Mouse (Mus musculus) intestine, postnatal 0 days (tissue): ENCODE results near the gene Slc15a3. TPM values are rescaled to one million over a fixed set of nuclear protein-coding genes. Genes with fewer than 3 reads are reported as not detected.

Experiments
- ATAC-seq: fragments of 200-750 bp; cut with Nextera tagmentation; 2 replicates; pipeline ENCODE4 v1.8.0; 2017; ENCODE audit warnings: mild to moderate bottlenecking, moderate TSS enrichment, moderate library complexity
- H3K27ac ChIP-seq: fragments of 300-500 bp; sonication (generic); 2 replicates; pipeline ENCODE4 v1.5.1; 2014; ENCODE audit warnings: mild to moderate bottlenecking, low read depth, low read length, moderate library complexity
- H3K27me3 ChIP-seq: fragments of 300-500 bp; sonication (generic); replicated peaks from 2 replicates; pipeline ENCODE4 v1.6.1; 2014; ENCODE audit warnings: low read length, mixed read lengths; ENCODE audit not compliant: control insufficient read depth, insufficient read depth
- H3K36me3 ChIP-seq: fragments of 300-500 bp; sonication (generic); 2 replicates; pipeline ENCODE4 v1.6.1; 2014; ENCODE audit warnings: mild to moderate bottlenecking, moderate library complexity; ENCODE audit not compliant: control insufficient read depth, insufficient read depth
- H3K4me1 ChIP-seq: fragments of 300-500 bp; sonication (generic); replicated peaks from 2 replicates; pipeline ENCODE4 v1.6.1; 2014; ENCODE audit warnings: antibody characterized with exemption, low read length, mixed read lengths; ENCODE audit not compliant: control insufficient read depth, insufficient read depth
- H3K4me2 ChIP-seq: fragments of 300-500 bp; sonication (generic); replicated peaks from 2 replicates; pipeline ENCODE4 v1.6.1; 2014; ENCODE audit warnings: low read depth, mild to moderate bottlenecking, moderate library complexity
- H3K4me3 ChIP-seq: fragments of 300-500 bp; sonication (generic); 2 replicates; pipeline ENCODE4 v1.5.1; 2014; ENCODE audit warnings: low read depth, low read length
- H3K9ac ChIP-seq: fragments of 300-500 bp; sonication (generic); 2 replicates; pipeline ENCODE4 v1.6.1; 2014; ENCODE audit warnings: mild to moderate bottlenecking, low read depth, low read length
- H3K9me3 ChIP-seq: fragments of 300-500 bp; sonication (generic); 2 replicates; pipeline ENCODE4 v1.6.1; 2016; ENCODE audit warnings: mixed run types; ENCODE audit not compliant: control insufficient read depth
- CTCF ChIP-seq: sonication (generic); IDR thresholded peaks from 2 replicates; pipeline ENCODE4 v1.5.1; 2016; ENCODE audit warnings: low read depth, mild to moderate bottlenecking, control low read depth, antibody characterized with exemption, moderate library complexity
- WGBS: fragments of 180-500 bp; shearing (Covaris S2); extraction: QIAGEN DNeasy Blood & Tissue Kit; methylation state at CpG from one replicate; pipeline ENCODE4 v1.1.7; 2014; 5-methylcytosine and 5-hydroxymethylcytosine counted together
- polyA plus RNA-seq: library from polyadenylated mRNA; unstranded; fragments of >200 nt; fragmentation: Nextera tagmentation; extraction: Ambion mirVana; gene quantifications from 2 replicates; pipeline ENCODE4 v1.2.1, GENCODE M21; 2015

Gene Slc15a3
- polyA plus RNA-seq, 1 experiment from 2014 or later: 0.93 TPM

GRCm38 (mm10) chr19:10809428-10810175 is 29.9 kb upstream of the Slc15a3 start:
- 76% methylated on average over 11 of the region's 11 CpGs for WGBS
- H3K4me3 ChIP-seq: no peak overlapping the region
- H3K4me2 ChIP-seq: no peak overlapping the region
- H3K4me1 ChIP-seq: no peaks in the 10 kb centered on the region
- H3K36me3 ChIP-seq: no peaks in the 10 kb centered on the region
- TF ChIP-seq CTCF: no peak
- no peaks in the 10 kb centered on the region for H3K9me3 ChIP-seq
- ATAC-seq: no peak
- no peak overlapping the region for H3K9ac ChIP-seq
- H3K27ac ChIP-seq: no peak overlapping the region
- H3K27me3 ChIP-seq: no peaks in the 10 kb centered on the region

DNA sequence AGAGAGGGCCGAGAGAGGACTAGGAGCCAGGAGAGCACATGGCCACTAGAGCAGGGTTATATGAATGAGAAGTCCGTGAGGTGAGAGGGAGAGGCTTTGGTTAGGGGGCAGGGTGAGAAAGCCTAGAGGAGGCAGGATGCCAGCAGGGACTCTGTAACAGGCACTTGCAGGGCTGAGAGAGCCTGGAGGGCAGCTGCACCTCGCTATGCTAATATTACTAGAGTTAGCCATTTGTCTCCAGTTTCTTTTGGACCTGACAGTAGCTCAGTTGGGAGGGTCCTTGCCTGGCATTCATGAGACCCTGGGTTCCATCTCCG is 29.4 kb upstream of the Slc15a3 start:
- H3K9ac ChIP-seq: no peak overlapping the region
- no peak for TF ChIP-seq CTCF
- 73% methylated on average over 4 of the region's 4 CpGs for WGBS
- no peak overlapping the region for H3K4me2 ChIP-seq
- H3K4me3 ChIP-seq: no peak overlapping the region
- no peak for ATAC-seq
- H3K27ac ChIP-seq: no peak overlapping the region
- no peaks in the 10 kb centered on the region for H3K9me3 ChIP-seq
- no peaks in the 10 kb centered on the region for H3K36me3 ChIP-seq
- no peaks in the 10 kb centered on the region for H3K27me3 ChIP-seq
- H3K4me1 ChIP-seq: no peaks in the 10 kb centered on the region

DNA sequence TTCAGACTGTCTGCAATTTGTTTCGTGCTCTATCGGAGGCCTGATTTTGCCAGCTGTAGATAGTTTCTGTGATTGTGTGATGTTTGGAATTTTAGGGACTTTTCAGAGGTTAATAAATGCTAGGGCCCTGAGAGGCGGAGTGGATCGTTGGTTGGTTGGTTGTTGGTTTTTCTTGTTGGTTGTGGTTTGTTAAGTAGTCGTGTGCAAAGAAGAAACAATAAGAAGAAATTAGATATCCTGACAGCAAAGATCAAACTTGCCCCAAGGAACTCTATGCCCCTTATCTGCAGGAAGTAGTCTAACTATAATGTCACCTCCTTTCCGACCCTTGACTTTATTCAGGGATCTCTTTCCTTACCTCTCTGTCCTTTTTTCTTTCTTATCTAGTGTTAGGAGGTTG is 28.1 kb upstream of the Slc15a3 start:
- H3K27ac ChIP-seq: no peak overlapping the region
- H3K27me3 ChIP-seq: no peaks in the 10 kb centered on the region
- TF ChIP-seq CTCF: no peak
- ATAC-seq: no peak
- 79% methylated on average over 6 of the region's 6 CpGs for WGBS
- H3K9me3 ChIP-seq: no peaks in the 10 kb centered on the region
- no peak overlapping the region for H3K4me3 ChIP-seq
- H3K9ac ChIP-seq: no peak overlapping the region
- H3K4me2 ChIP-seq: no peak overlapping the region
- H3K4me1 ChIP-seq: no peaks in the 10 kb centered on the region
- no peaks in the 10 kb centered on the region for H3K36me3 ChIP-seq

- 94% methylated on average over 5 of the region's 5 CpGs for WGBS
- ATAC-seq: no peak
- Histone ChIP-seq H3K4me2 (no peak overlapping the region), H3K36me3 (no peaks in the 10 kb centered on the region), H3K9me3 (no peaks in the 10 kb centered on the region), H3K27ac (no peak overlapping the region), H3K4me1 (0 out of 2 replicates have a peak, but pooled peaks cover under 1% of the 10 kb centered on the region), H3K27me3 (no peaks in the 10 kb centered on the region), H3K9ac (no peak overlapping the region), H3K4me3 (no peak overlapping the region)
- TF ChIP-seq CTCF: no peak
Observed at GRCm38 (mm10) chr19:10813039-10813438, 26.5 kb upstream of the Slc15a3 start.

GRCm38 (mm10) chr19:10813905-10814304 is 25.6 kb upstream of the Slc15a3 start:
- no peaks in the 10 kb centered on the region for H3K27me3 ChIP-seq
- WGBS: 68% methylated on average over 7 of the region's 7 CpGs
- H3K27ac ChIP-seq: no peak overlapping the region
- H3K4me3 ChIP-seq: no peak overlapping the region
- H3K9ac ChIP-seq: no peak overlapping the region
- no peak for ATAC-seq
- no peak overlapping the region for H3K4me2 ChIP-seq
- H3K4me1 ChIP-seq: 0 out of 2 replicates have a peak, but pooled peaks cover 3% of the 10 kb centered on the region
- no peaks in the 10 kb centered on the region for H3K36me3 ChIP-seq
- H3K9me3 ChIP-seq: no peaks in the 10 kb centered on the region
- no peak for TF ChIP-seq CTCF

- ATAC-seq: no peak
- H3K4me1 ChIP-seq: 0 out of 2 replicates have a peak, but pooled peaks cover 3% of the 10 kb centered on the region
- no peak for TF ChIP-seq CTCF
- WGBS: 85% methylated on average over 6 of the region's 6 CpGs
- no peaks in the 10 kb centered on the region for H3K36me3 ChIP-seq
- no peak overlapping the region for H3K4me3 ChIP-seq
- no peaks in the 10 kb centered on the region for H3K9me3 ChIP-seq
- no peak overlapping the region for H3K9ac ChIP-seq
- no peak overlapping the region for H3K4me2 ChIP-seq
- no peaks in the 10 kb centered on the region for H3K27me3 ChIP-seq
- no peak overlapping the region for H3K27ac ChIP-seq
Observed at GRCm38 (mm10) chr19:10815871-10816270, 23.7 kb upstream of the Slc15a3 start.
